Mouse (Mus musculus): ENCODE results near the gene Sult2a5.

Gene Sult2a5

GRCm38 (mm10) chr7:13623667-13624066, at the start of gene Sult2a5:
Gene Sult2a5 (plus strand): TSS chr7:13623967.
- no peak for DNase-seq
